Mouse (Mus musculus) liver, adult 2 months (tissue): ENCODE results near the gene Prkcz.

Experiments
- CTCF ChIP-seq: fragments of 200-500 bp; IDR thresholded peaks from 2 replicates; pipeline ENCODE4 v1.5.1; 2011; ENCODE audit warnings: low read depth, low read length, control low read depth
- POLR2A ChIP-seq: fragments of 200-500 bp; IDR thresholded peaks from 2 replicates; pipeline ENCODE4 v1.6.1; 2011; ENCODE audit warnings: low read length, control low read depth; ENCODE audit not compliant: insufficient read depth; ENCODE audit errors: extremely low read depth

- TF ChIP-seq CTCF (no peak), POLR2A (no peak)
Measured at GRCm38 (mm10) chr4:155402489-155402888, 41.3 kb upstream of the Prkcz start.
